Mouse (Mus musculus) heart, postnatal 0 days (tissue): ENCODE measurements around the gene Ets2. TPM values are rescaled to one million over a fixed set of nuclear protein-coding genes. Genes with fewer than 3 reads are reported as not detected.

Experiments
- ATAC-seq: fragments of 200-750 bp; cut with Nextera tagmentation; 2 replicates; pipeline ENCODE4 v1.8.0; 2017; ENCODE audit warnings: low read depth, moderate number of reproducible peaks, moderate library complexity; ENCODE audit not compliant: insufficient read depth
- DNase-seq: peaks from one replicate; pipeline ENCODE4 v3.0.0-alpha.2; 2016; ENCODE audit warnings: low spot score
- H3K27ac ChIP-seq: fragments of 300-500 bp; sonication (generic); 2 replicates; pipeline ENCODE4 v1.5.1; 2014; ENCODE audit warnings: low read depth, mild to moderate bottlenecking
- H3K27me3 ChIP-seq: fragments of 300-500 bp; sonication (generic); 2 replicates; pipeline ENCODE4 v1.6.1; 2014; ENCODE audit warnings: low read length, mixed read lengths; ENCODE audit not compliant: control insufficient read depth, insufficient read depth
- H3K36me3 ChIP-seq: fragments of 300-500 bp; sonication (generic); replicated peaks from 2 replicates; pipeline ENCODE4 v1.6.1; 2014; ENCODE audit warnings: low read length, mixed read lengths; ENCODE audit not compliant: control insufficient read depth, insufficient read depth
- H3K4me1 ChIP-seq: fragments of 300-500 bp; sonication (generic); 2 replicates; pipeline ENCODE4 v1.6.1; 2014; ENCODE audit warnings: antibody characterized with exemption; ENCODE audit not compliant: control insufficient read depth, insufficient read depth
- H3K4me2 ChIP-seq: fragments of 300-500 bp; sonication (generic); 2 replicates; pipeline ENCODE4 v1.6.1; 2014; ENCODE audit warnings: low read depth, mild to moderate bottlenecking, low read length, moderate library complexity
- H3K4me3 ChIP-seq: fragments of 300-500 bp; sonication (generic); 2 replicates; pipeline ENCODE4 v1.5.1; 2014; ENCODE audit warnings: low read depth, low read length
- H3K9ac ChIP-seq: fragments of 300-500 bp; sonication (generic); replicated peaks from 2 replicates; pipeline ENCODE4 v1.6.1; 2014; ENCODE audit warnings: low read depth, low read length, mixed read lengths
- H3K9me3 ChIP-seq: fragments of 300-500 bp; sonication (generic); replicated peaks from 2 replicates; pipeline ENCODE4 v1.6.1; 2016; ENCODE audit warnings: low read length; ENCODE audit not compliant: control insufficient read depth
- CTCF ChIP-seq: IDR thresholded peaks from 2 replicates; pipeline ENCODE4 v1.5.1; 2016; ENCODE audit warnings: antibody characterized with exemption, control low read depth, low read depth
- EP300 ChIP-seq: IDR thresholded peaks from 2 replicates; pipeline ENCODE4 v1.6.1; 2016; ENCODE audit warnings: antibody characterized with exemption, low read depth
- WGBS: fragments of 180-500 bp; shearing (Covaris S2); extraction: QIAGEN DNeasy Blood & Tissue Kit; methylation state at CpG from one replicate; pipeline ENCODE4 v1.1.7; 2014; 5-methylcytosine and 5-hydroxymethylcytosine counted together
- polyA plus RNA-seq: library from polyadenylated mRNA; unstranded; fragments of >200 nt; fragmentation: Nextera tagmentation; extraction: Ambion mirVana; gene quantifications from 2 replicates; pipeline ENCODE4 v1.2.1, GENCODE M21; 2015
- total RNA-seq: library from RNA; depleted of rRNA; stranded (reverse); fragments of >200 nt; gene quantifications from 2 replicates; pipeline ENCODE4 v1.2.3, GENCODE M21; 2014; ENCODE audit warnings: low replicate concordance

The Ets2 gene
- total and polyA plus RNA-seq, 2 experiments from 2014 or later, result 44.0 to 61.2 TPM

DNA sequence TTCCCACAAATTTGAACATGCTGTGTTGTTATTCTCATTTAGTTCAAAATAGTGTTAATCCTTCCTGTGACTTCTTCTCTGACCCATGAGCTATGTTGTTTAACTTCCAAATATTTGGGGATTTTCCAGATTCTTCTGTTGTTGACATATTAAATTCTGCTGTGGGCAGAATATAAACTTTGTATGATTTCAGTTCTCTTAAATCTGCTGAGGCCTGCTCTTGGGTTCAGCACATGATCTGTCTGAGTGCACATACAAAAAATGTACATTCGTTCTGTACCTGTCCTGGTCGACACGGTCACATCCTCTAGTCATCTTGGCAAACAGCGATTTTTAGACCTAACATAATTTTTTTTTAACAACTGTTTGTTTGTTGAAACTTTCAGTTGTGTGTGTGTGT lies 41.2 kb downstream of the Ets2 start:
- DNase-seq, result no peak
- Histone ChIP-seq H3K9ac (no peak overlapping the region), H3K4me2 (no peak overlapping the region), H3K9me3 (no peaks in the 10 kb centered on the region), H3K27ac (peak overlapping the region; percentile 16; the same call in 1 of the 2 replicates), H3K4me3 (no peak overlapping the region), H3K36me3 (no peaks in the 10 kb centered on the region), H3K27me3 (no peaks in the 10 kb centered on the region), H3K4me1 (no peaks in the 10 kb centered on the region)
- TF ChIP-seq EP300, result no peak
- TF ChIP-seq CTCF, result no peak
- WGBS, result 64% methylated on average over 4 of the region's 4 CpGs
- ATAC-seq, result no peak

DNA sequence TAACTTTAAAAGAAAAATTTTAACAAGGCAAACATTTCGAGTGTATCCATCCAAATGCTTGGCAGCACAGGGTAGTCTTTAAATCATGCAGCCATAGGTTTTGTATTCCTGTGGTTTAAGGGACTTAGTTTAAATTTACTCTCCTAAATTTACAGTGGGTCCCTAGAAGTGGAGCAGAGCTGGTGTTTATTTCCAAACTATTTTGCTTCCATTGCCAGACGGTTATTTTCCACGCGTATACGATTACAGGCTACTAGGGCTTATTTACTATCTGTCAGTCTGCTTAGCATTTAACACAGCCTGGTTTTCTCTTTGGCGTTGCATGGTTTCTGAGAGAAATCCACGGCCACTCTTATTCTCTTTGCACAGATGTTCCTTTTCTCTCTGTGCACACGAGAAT lies 42.9 kb downstream of the Ets2 start:
- Histone ChIP-seq H3K9ac (no peak overlapping the region), H3K4me1 (peaks cover 14% of the 10 kb centered on the region), H3K9me3 (no peaks in the 10 kb centered on the region), H3K27me3 (no peaks in the 10 kb centered on the region), H3K27ac (no peak overlapping the region), H3K4me3 (no peak overlapping the region), H3K4me2 (no peak overlapping the region), H3K36me3 (no peaks in the 10 kb centered on the region)
- DNase-seq (no peak), ATAC-seq (no peak)
- WGBS, result 82% methylated on average over 8 of the region's 8 CpGs
- TF ChIP-seq EP300, result no peak
- TF ChIP-seq CTCF, result no peak

DNA sequence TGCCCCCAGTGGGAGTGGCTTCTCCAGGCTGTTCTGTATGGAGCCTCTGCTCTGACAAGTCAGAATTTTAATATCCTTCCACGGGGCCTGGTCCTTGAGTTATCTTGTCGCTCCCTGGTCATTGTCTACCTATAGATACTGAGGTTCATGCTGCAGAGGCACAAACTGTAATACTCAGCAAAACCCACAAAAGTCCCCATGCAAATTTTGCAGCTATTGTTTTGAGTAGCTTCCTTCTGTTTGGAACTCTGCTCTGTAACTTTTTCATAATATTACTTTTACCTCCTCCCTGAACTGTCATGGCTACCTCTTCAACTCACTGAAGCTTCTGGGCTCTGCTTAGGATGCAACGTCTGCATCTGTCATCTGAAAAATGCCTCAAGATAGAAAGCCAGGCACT lies 43.8 kb downstream of the Ets2 start:
- ATAC-seq, result no peak
- H3K9me3 ChIP-seq, result no peaks in the 10 kb centered on the region
- no peaks in the 10 kb centered on the region for H3K36me3 ChIP-seq
- H3K9ac ChIP-seq, result no peak overlapping the region
- no peak overlapping the region for H3K4me2 ChIP-seq
- WGBS, result 65% methylated on average over 3 of the region's 3 CpGs
- H3K27ac ChIP-seq, result peak overlapping the region; percentile 60
- TF ChIP-seq EP300, result no peak
- no peak for TF ChIP-seq CTCF
- H3K27me3 ChIP-seq, result no peaks in the 10 kb centered on the region
- no peak for DNase-seq
- H3K4me3 ChIP-seq, result no peak overlapping the region
- H3K4me1 ChIP-seq, result peaks cover 18% of the 10 kb centered on the region

DNA sequence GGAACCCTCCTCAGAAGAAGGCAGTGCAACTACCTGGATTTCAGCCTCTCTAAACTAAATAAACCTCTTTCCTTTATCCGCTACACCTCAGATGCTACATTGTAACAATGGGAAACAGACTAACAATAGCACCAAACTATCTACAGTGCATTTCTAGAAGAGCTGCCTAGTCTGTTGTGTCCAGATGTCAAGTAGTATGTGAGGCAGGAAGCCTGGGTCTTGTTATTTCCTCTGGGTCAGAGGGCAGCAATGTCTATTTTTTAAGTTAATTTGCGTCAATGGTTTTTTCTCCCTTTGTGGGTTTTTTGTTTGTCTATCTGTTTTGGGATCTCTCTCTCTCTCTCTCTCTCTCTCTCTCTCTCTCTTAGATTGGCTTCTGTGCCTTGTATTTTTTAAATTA lies 44.7 kb downstream of the Ets2 start:
- no peak overlapping the region for H3K9ac ChIP-seq
- no peaks in the 10 kb centered on the region for H3K27me3 ChIP-seq
- ATAC-seq, result no peak
- DNase-seq, result no peak
- H3K9me3 ChIP-seq, result no peaks in the 10 kb centered on the region
- peak overlapping the region; percentile 60 for H3K27ac ChIP-seq
- TF ChIP-seq CTCF (no peak), EP300 (peak; percentile 56; the same call in 1 of the 2 replicates)
- no peak overlapping the region for H3K4me2 ChIP-seq
- H3K4me1 ChIP-seq, result peaks cover 18% of the 10 kb centered on the region
- no peaks in the 10 kb centered on the region for H3K36me3 ChIP-seq
- no peak overlapping the region for H3K4me3 ChIP-seq
- 65% methylated on average over 2 of the region's 2 CpGs for WGBS

GRCm38 (mm10) chr16:95749291-95750103 lies 47.6 kb downstream of the Ets2 start:
- Histone ChIP-seq H3K27me3 (no peaks in the 10 kb centered on the region), H3K27ac (peak overlapping the region; percentile 23; the same call in 1 of the 2 replicates), H3K9me3 (no peaks in the 10 kb centered on the region), H3K9ac (no peak overlapping the region), H3K4me1 (peaks cover 34% of the 10 kb centered on the region), H3K36me3 (no peaks in the 10 kb centered on the region), H3K4me3 (no peak overlapping the region), H3K4me2 (no peak overlapping the region; the same call in 1 of the 2 replicates)
- TF ChIP-seq EP300 (no peak), CTCF (no peak)
- WGBS, result 50% methylated on average over 12 of the region's 12 CpGs
- DNase-seq, result no peak
- no peak for ATAC-seq
